Mouse (Mus musculus): ENCODE measurements around the gene Maml2. TPM values are rescaled to one million over a fixed set of nuclear protein-coding genes. Genes with fewer than 3 reads are reported as not detected.

Maml2 gene
- polyA plus RNA-seq, 1 experiment from 2014 or later, result 11.6 TPM

DNA sequence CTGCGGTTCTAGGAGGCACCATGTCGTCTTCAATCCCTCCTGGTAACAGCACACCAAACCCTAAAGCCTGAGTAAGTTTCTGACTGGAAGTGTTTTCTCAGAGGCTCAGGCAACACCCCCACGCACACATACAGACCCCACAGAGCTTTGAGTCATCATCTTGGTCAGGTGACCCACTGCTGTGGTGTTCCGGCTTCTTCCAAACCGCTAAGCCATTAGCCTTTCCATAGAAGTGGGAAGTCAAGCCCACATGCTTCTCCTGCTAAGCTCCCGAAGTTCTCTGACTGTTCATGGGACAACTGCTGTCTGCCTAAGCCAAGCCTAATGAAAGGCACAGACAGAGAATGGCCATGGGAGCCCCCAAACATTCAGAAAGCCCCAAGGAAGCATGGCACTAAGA lies 1.4 kb downstream of the Maml2 start:
- Histone ChIP-seq H3K4me3 (peak overlapping the region; percentile 67), H3K27ac (ENCODE audit: poor library complexity, severe bottlenecking) (peak overlapping the region; percentile 87; the same call in 1 of the 2 replicates), H3K9me3 (replicated peaks) (no peaks in the 10 kb centered on the region), H3K36me3 (no peaks in the 10 kb centered on the region), H3K27me3 (replicated peaks) (no peaks in the 10 kb centered on the region), H3K9ac (peak overlapping the region; percentile 82), H3K4me2 (peak overlapping the region; percentile 94), H3K4me1 (replicated peaks) (peaks cover 62% of the 10 kb centered on the region)
- 78% methylated on average over 6 of the region's 6 CpGs for WGBS
- ATAC-seq (ENCODE audit: insufficient number of reproducible peaks, low FRiP score), result no peak

DNA sequence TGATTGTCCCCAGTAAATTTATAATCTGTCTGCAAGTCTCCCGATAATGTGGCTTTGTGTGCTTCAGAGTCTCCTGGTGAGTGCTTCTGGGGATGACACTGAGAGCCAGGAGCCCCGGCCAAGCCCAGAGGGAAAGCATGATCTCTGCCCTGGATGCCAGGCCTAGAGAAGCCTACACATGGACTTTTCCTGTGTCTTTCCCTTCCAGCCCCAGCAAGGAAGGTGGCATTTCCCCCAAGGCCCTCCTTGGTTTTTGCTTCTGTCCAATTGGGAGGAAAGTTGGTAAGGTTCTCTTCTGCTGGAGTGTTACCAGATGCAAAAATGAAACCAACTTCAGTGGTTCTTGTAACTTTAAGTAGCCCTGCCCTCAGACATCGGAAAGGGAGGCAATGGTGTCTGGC lies 2.3 kb downstream of the Maml2 start:
- H3K36me3 ChIP-seq, result no peaks in the 10 kb centered on the region
- peak overlapping the region; percentile 67 for H3K4me3 ChIP-seq
- peak overlapping the region; percentile 59 for H3K9ac ChIP-seq
- H3K4me2 ChIP-seq, result peak overlapping the region; percentile 94
- no peak for ATAC-seq (ENCODE audit: insufficient number of reproducible peaks, low FRiP score)
- H3K27me3 ChIP-seq (replicated peaks), result no peaks in the 10 kb centered on the region
- peaks cover 67% of the 10 kb centered on the region for H3K4me1 ChIP-seq (replicated peaks)
- H3K9me3 ChIP-seq (replicated peaks), result no peaks in the 10 kb centered on the region
- H3K27ac ChIP-seq (ENCODE audit: poor library complexity, severe bottlenecking), result peak overlapping the region; percentile 81
- 47% methylated on average over 3 of the region's 3 CpGs for WGBS

DNA sequence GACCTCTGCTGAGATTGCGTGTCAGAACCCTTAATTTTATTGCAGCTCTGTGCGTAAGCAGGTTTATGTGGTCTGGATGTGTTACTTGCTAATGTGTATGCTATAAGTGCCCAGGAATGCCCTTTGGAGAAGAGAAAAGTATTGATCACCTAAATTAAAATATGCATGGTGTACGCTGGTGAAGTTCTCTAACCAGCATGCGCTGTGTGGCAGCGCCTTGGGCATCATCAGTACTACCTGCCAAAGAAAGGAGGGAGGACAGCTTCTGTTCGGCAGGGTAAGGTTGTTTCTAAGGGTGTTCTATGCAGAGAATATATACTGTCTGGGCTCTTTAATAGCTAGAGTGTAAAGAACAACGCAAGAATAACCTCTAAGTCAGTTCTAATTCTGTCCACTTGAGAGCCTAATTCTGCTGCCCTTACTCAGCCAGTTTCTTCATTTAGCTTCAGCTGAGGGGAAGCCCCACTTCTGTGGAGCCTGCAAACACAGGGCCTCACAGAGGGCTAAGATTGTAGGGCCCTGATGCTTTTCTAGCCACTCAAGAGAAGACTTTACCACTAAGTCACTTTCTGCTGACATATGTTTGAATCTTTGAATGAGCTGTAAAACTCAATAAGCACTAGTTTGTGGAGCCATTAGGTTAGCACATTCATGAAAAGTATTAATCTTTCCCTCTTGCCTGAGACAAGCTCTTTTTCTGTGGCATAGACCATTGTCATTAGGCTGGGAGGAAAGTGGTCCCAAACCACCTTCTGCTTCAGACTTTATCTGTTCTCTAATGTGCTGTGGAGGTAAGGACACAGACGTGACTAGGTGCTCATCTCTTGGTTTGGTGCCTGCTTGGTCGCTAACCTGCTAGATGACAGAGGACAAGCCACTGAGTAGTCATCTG lies 3.4 kb downstream of the Maml2 start:
- 66% methylated on average over 9 of the region's 9 CpGs for WGBS

DNA sequence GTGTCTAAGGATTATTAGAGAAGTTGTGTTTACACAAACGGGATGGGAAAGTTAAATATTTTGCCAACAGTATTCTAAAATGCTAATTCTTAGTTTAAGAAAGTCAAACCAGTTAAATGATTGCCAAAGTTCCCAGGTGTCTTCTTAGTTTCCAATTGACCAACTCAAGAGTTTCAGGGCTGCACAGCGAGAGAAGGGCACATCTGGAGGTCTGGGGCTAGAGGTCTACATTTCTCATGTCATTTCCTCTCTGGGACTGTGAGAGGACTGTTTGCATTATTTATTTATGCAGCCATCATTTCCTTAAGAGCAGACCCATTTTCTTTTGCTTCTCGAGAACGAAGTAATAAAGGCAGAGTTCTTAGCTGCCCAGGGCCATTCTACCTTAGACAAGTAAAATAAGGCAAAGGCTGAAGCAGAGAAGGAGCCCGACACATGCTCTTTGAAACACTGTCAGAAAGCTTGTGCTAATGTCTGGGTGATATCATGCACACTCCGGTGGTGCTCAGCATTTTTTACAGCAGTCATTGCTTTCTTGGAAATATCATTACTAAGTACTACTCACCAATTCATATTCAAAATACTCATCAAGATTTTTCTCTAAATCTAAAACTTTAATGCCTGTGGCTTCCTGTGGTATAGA lies 4.5 kb downstream of the Maml2 start:
- Histone ChIP-seq H3K9ac (no peak overlapping the region), H3K4me2 (peak overlapping the region; percentile 94; the same call in 1 of the 2 replicates), H3K4me1 (replicated peaks) (peaks cover 75% of the 10 kb centered on the region), H3K27ac (ENCODE audit: poor library complexity, severe bottlenecking) (no peak overlapping the region), H3K4me3 (no peak overlapping the region), H3K9me3 (replicated peaks) (no peaks in the 10 kb centered on the region), H3K36me3 (no peaks in the 10 kb centered on the region), H3K27me3 (replicated peaks) (no peaks in the 10 kb centered on the region)
- WGBS, result 54% methylated on average over 6 of the region's 6 CpGs
- no peak for ATAC-seq (ENCODE audit: insufficient number of reproducible peaks, low FRiP score)

More for the DNA sequence above, 3.4 kb downstream of the Maml2 start:
- Histone ChIP-seq H3K9me3 (replicated peaks) (no peaks in the 10 kb centered on the region), H3K27me3 (replicated peaks) (no peaks in the 10 kb centered on the region), H3K4me2 (peak overlapping the region; percentile 94), H3K4me1 (replicated peaks) (peaks cover 65% of the 10 kb centered on the region), H3K4me3 (peak overlapping the region; percentile 67), H3K9ac (peak overlapping the region; percentile 59), H3K36me3 (no peaks in the 10 kb centered on the region), H3K27ac (ENCODE audit: poor library complexity, severe bottlenecking) (peak overlapping the region; percentile 81)
- ATAC-seq (ENCODE audit: insufficient number of reproducible peaks, low FRiP score), result no peak

DNA sequence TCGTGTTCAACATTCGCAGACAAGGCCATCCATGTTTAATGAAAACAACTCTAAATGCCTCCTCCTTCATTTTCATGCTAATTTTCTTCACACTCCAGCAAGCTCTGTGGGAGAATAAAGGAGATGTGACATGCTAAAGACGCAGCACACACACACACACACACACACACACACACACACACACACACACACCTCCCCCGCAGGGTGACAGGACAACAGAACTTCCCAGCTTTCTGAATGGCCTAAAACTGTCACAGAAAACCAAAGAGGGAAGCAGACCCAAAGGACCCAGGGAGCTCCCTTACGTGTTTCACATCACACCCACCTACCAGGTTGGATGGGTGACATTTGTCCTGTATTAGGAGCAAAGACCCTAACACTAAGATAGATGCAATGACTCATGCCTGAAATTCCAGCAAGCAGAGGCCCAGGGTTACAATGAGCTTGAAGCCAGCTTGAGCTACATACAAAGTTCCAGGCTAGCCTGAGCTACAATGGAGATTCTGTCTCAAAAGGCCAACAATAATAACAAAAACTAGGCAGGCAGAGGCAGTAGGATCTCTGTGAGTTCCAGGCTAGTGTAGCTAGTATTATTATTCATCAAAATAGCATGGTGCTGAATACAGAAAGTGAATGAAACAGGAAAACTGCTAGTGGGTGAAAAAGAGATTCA lies 5.5 kb downstream of the Maml2 start:
- Histone ChIP-seq H3K4me3 (no peak overlapping the region), H3K9ac (no peak overlapping the region), H3K4me2 (no peak overlapping the region), H3K36me3 (no peaks in the 10 kb centered on the region), H3K27ac (ENCODE audit: poor library complexity, severe bottlenecking) (no peak overlapping the region), H3K9me3 (replicated peaks) (no peaks in the 10 kb centered on the region), H3K4me1 (replicated peaks) (peaks cover 81% of the 10 kb centered on the region), H3K27me3 (replicated peaks) (no peaks in the 10 kb centered on the region)
- no peak for ATAC-seq (ENCODE audit: insufficient number of reproducible peaks, low FRiP score)
- WGBS, result 76% methylated on average over 5 of the region's 5 CpGs

DNA sequence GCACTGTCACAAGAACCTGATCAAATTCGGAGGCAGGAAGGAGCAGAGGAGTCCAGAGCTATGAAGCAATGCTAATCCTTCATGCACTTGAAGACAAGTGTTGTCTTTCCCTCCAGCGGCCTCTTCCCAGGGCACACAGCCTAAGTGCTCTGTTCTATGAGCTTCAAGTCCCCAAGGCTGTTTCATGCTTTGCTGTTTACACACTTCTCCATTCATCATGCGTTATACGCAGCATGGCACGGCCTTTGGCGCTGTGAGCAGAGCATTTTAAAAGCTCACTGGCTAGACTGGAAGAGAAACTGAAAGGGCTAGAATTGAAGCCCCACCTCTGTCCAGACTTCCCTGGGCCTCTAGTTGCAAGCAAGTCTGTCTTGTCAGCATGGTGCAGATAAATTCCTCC lies 6.2 kb downstream of the Maml2 start:
- peak overlapping the region; percentile 56; the same call in 1 of the 2 replicates for H3K27ac ChIP-seq (ENCODE audit: poor library complexity, severe bottlenecking)
- 55% methylated on average over 6 of the region's 6 CpGs for WGBS
- H3K9ac ChIP-seq, result no peak overlapping the region
- ATAC-seq (ENCODE audit: insufficient number of reproducible peaks, low FRiP score), result no peak
- no peaks in the 10 kb centered on the region for H3K9me3 ChIP-seq (replicated peaks)
- H3K27me3 ChIP-seq (replicated peaks), result no peaks in the 10 kb centered on the region
- H3K4me2 ChIP-seq, result peak overlapping the region; percentile 29; the same call in 1 of the 2 replicates
- no peaks in the 10 kb centered on the region for H3K36me3 ChIP-seq
- no peak overlapping the region for H3K4me3 ChIP-seq
- peaks cover 81% of the 10 kb centered on the region for H3K4me1 ChIP-seq (replicated peaks)

DNA sequence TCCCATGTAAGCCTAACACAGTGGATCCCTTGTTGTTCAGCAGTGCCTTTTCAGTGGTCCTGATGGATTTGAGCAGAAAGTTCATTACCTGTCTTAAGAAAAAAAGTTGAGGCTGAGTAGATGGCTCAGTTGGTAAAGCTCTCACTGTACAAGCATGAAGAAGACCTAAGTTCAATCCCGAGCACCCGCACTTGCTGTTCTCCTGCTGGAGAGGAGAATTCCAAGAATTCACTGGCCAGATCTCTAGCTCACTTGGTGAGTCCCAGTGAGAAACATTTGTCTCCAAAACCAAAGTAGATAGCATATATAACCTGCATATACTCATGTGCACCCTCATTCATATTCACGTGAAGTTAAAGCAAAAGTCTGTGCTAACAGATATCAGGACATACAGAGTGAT lies 8.7 kb downstream of the Maml2 start:
- no peaks in the 10 kb centered on the region for H3K36me3 ChIP-seq
- no peaks in the 10 kb centered on the region for H3K27me3 ChIP-seq (replicated peaks)
- H3K27ac ChIP-seq (ENCODE audit: poor library complexity, severe bottlenecking), result no peak overlapping the region
- H3K9me3 ChIP-seq (replicated peaks), result no peaks in the 10 kb centered on the region
- 62% methylated on average over 3 of the region's 3 CpGs for WGBS
- no peak overlapping the region for H3K9ac ChIP-seq
- H3K4me3 ChIP-seq, result no peak overlapping the region
- no peak for ATAC-seq (ENCODE audit: insufficient number of reproducible peaks, low FRiP score)
- no peak overlapping the region for H3K4me2 ChIP-seq
- H3K4me1 ChIP-seq (replicated peaks), result peaks cover 75% of the 10 kb centered on the region

DNA sequence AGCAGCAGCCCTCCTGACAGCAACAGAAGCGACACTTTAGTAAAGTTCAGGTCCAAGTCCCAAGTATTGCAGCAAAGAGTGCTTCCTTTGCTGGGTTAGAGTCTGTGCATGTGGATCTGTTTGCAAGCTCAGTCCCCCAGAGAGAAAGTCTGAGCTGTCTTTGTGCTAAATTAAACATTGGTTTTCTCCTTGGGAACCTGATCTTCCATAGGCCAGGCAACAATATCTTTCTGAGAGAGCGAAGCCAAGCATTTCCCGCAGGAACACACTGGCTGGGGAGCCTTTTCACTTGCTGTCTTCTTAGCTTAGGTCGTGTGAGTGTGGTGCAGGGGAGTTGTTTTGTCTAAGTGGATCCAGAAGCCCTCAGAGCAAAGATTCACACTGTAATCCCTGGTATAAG lies 9.5 kb downstream of the Maml2 start:
- Histone ChIP-seq H3K9me3 (replicated peaks) (no peaks in the 10 kb centered on the region), H3K27ac (ENCODE audit: poor library complexity, severe bottlenecking) (peak overlapping the region; percentile 7; the same call in 1 of the 2 replicates), H3K4me3 (no peak overlapping the region), H3K9ac (no peak overlapping the region; the same call in 1 of the 2 replicates), H3K4me1 (replicated peaks) (peaks cover 73% of the 10 kb centered on the region), H3K36me3 (no peaks in the 10 kb centered on the region), H3K4me2 (no peak overlapping the region), H3K27me3 (replicated peaks) (no peaks in the 10 kb centered on the region)
- ATAC-seq (ENCODE audit: insufficient number of reproducible peaks, low FRiP score), result no peak
- WGBS, result 61% methylated on average over 4 of the region's 4 CpGs

DNA sequence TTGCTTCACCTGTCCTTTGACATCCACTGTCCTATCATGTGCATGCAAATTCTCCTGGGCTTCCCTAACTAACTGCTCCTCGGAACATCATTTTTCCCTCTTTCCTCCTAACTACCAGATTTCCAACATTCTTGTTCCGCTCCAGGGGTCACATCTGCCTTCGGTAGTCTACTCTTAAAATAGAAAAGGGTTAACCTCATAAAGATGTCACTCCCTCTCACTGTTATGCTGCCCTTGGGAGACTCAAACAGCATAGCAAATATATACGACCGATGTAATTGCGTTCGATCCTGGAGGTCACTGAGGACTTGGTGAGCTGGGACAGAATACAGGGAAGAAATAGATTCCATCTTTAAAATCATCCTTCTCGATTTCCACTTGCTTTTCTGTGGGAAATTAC lies 11.0 kb downstream of the Maml2 start:
- WGBS, result 82% methylated on average over 8 of the region's 8 CpGs
- H3K4me1 ChIP-seq (replicated peaks), result peaks cover 66% of the 10 kb centered on the region
- H3K9me3 ChIP-seq (replicated peaks), result no peaks in the 10 kb centered on the region
- H3K4me2 ChIP-seq, result no peak overlapping the region
- H3K9ac ChIP-seq, result no peak overlapping the region
- ATAC-seq (ENCODE audit: insufficient number of reproducible peaks, low FRiP score), result no peak
- H3K4me3 ChIP-seq, result no peak overlapping the region
- no peaks in the 10 kb centered on the region for H3K27me3 ChIP-seq (replicated peaks)
- H3K27ac ChIP-seq (ENCODE audit: poor library complexity, severe bottlenecking), result no peak overlapping the region
- H3K36me3 ChIP-seq, result no peaks in the 10 kb centered on the region

DNA sequence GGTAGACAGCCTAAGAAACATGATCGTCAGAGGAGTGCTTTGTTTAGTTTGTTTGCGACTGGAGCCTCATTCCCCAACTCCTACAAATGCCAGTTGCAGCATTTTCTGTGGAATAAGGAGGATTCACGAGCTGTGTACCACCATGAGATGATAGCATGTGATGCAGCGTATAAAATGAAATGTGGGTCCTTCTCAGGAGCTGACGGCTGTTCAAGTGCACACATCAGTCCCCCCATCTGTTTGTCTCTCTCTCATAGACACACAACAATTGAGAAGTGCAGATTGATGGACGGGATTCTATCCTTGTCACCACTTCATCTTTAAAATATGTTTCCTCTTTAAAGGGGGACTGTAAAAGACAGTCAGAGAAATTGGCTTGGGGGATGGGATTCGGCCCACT lies 12.1 kb downstream of the Maml2 start:
- no peaks in the 10 kb centered on the region for H3K27me3 ChIP-seq (replicated peaks)
- H3K4me2 ChIP-seq, result no peak overlapping the region
- ATAC-seq (ENCODE audit: insufficient number of reproducible peaks, low FRiP score), result no peak
- H3K4me1 ChIP-seq (replicated peaks), result peaks cover 65% of the 10 kb centered on the region
- no peak overlapping the region for H3K4me3 ChIP-seq
- H3K9me3 ChIP-seq (replicated peaks), result no peaks in the 10 kb centered on the region
- no peak overlapping the region for H3K27ac ChIP-seq (ENCODE audit: poor library complexity, severe bottlenecking)
- H3K36me3 ChIP-seq, result no peaks in the 10 kb centered on the region
- WGBS, result 58% methylated on average over 7 of the region's 7 CpGs
- H3K9ac ChIP-seq, result no peak overlapping the region

DNA sequence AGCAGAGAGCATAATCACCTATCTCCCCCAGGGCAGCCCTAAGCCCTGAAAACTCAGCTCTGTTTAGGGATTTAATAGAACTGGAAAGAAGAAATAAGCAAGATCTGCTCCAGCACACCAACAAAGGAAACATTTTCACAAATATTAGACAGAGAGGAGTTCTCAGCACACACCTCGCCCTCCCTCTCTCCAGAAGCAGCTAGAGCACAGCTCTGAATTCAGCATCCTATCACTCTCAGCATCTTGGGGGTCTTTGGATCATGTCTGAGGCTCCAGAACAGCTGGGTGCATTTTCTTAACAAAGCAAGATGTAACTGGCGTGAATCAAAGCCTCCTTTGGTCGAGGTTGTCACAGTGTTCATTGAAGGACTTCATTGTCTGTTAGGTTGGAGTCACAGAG lies 12.5 kb downstream of the Maml2 start:
- H3K4me1 ChIP-seq (replicated peaks), result peaks cover 70% of the 10 kb centered on the region

More for the DNA sequence above, 12.5 kb downstream of the Maml2 start:
- Histone ChIP-seq H3K4me2 (no peak overlapping the region), H3K27ac (ENCODE audit: poor library complexity, severe bottlenecking) (no peak overlapping the region), H3K27me3 (replicated peaks) (no peaks in the 10 kb centered on the region), H3K4me3 (no peak overlapping the region), H3K9ac (no peak overlapping the region), H3K9me3 (replicated peaks) (no peaks in the 10 kb centered on the region), H3K36me3 (no peaks in the 10 kb centered on the region)
- WGBS, result 55% methylated on average over 3 of the region's 3 CpGs
- ATAC-seq (ENCODE audit: insufficient number of reproducible peaks, low FRiP score), result no peak

Measured in heart, embryonic 12.5 days (tissue).